Mouse (Mus musculus) kidney, postnatal 0 days (tissue): ENCODE data around the gene Pla2g5. TPM values are rescaled to one million over a fixed set of nuclear protein-coding genes. Genes with fewer than 3 reads are reported as not detected.
A peak's percentile ranks its signal among the peaks of the same experiment; 100 is the strongest.
"Not testable (repeated sequence)": the region's sequence is repeated elsewhere in the genome, so short reads cannot be mapped to it uniquely, and the experiment has no call there.

Experiments
- ATAC-seq: fragments of 200-750 bp; cut with Nextera tagmentation; replicated peaks from 2 replicates; pipeline ENCODE4 v1.8.0; 2017; ENCODE audit warnings: low read depth, moderate number of reproducible peaks, moderate TSS enrichment, moderate library complexity; ENCODE audit not compliant: low FRiP score
- DNase-seq: peaks from one replicate; pipeline ENCODE4 v3.0.0-alpha.2; 2016; ENCODE audit warnings: low spot score
- H3K27ac ChIP-seq: fragments of 300-500 bp; sonication (generic); 2 replicates; pipeline ENCODE4 v1.5.1; 2014; ENCODE audit warnings: mild to moderate bottlenecking
- H3K27me3 ChIP-seq: fragments of 300-500 bp; sonication (generic); 2 replicates; pipeline ENCODE4 v1.6.1; 2014; ENCODE audit warnings: low read length, mixed read lengths; ENCODE audit not compliant: insufficient read depth
- H3K36me3 ChIP-seq: fragments of 300-500 bp; sonication (generic); 2 replicates; pipeline ENCODE4 v1.6.1; 2014; ENCODE audit warnings: low read length, mixed read lengths; ENCODE audit not compliant: insufficient read depth
- H3K4me1 ChIP-seq: fragments of 300-500 bp; sonication (generic); replicated peaks from 2 replicates; pipeline ENCODE4 v1.6.1; 2014; ENCODE audit warnings: antibody characterized with exemption, low read length, mixed read lengths; ENCODE audit not compliant: insufficient read depth
- H3K4me2 ChIP-seq: fragments of 300-500 bp; sonication (generic); 2 replicates; pipeline ENCODE4 v1.6.1; 2014; ENCODE audit warnings: mild to moderate bottlenecking, low read length, moderate library complexity, mixed read lengths
- H3K4me3 ChIP-seq: fragments of 300-500 bp; sonication (generic); replicated peaks from 2 replicates; pipeline ENCODE4 v1.5.1; 2014; ENCODE audit warnings: low read depth, low read length
- H3K9ac ChIP-seq: fragments of 300-500 bp; sonication (generic); 2 replicates; pipeline ENCODE4 v1.6.1; 2014; ENCODE audit warnings: low read depth, low read length
- H3K9me3 ChIP-seq: fragments of 300-500 bp; sonication (generic); replicated peaks from 2 replicates; pipeline ENCODE4 v1.6.1; 2016; ENCODE audit warnings: low read length, inconsistent platforms, mixed read lengths
- CTCF ChIP-seq: IDR thresholded peaks from 2 replicates; pipeline ENCODE4 v1.5.1; 2016; ENCODE audit warnings: antibody characterized with exemption, low read depth, mild to moderate bottlenecking, moderate library complexity
- WGBS: fragments of 180-500 bp; shearing (Covaris S2); extraction: QIAGEN DNeasy Blood & Tissue Kit; methylation state at CpG from one replicate; pipeline ENCODE4 v1.1.7; 2014; 5-methylcytosine and 5-hydroxymethylcytosine counted together
- polyA plus RNA-seq: library from polyadenylated mRNA; unstranded; fragments of >200 nt; fragmentation: Nextera tagmentation; extraction: Ambion mirVana; gene quantifications from 2 replicates; pipeline ENCODE4 v1.2.1, GENCODE M21; 2015

Gene Pla2g5
- polyA plus RNA-seq, 1 experiment from 2014 or later, result 1.0 TPM

GRCm38 (mm10) chr4:138825751-138826567 is 37.3 kb downstream of the Pla2g5 start:
- no peak for ATAC-seq
- TF ChIP-seq CTCF, result no peak
- 0 out of 2 replicates have a peak overlapping the region, but pooled peaks have one; percentile 0 for H3K4me2 ChIP-seq
- no peaks in the 10 kb centered on the region for H3K27me3 ChIP-seq
- 6% methylated on average over 18 of the region's 18 CpGs for WGBS
- H3K9me3 ChIP-seq, result no peaks in the 10 kb centered on the region
- H3K4me1 ChIP-seq, result no peaks in the 10 kb centered on the region
- no peaks in the 10 kb centered on the region for H3K36me3 ChIP-seq
- DNase-seq, result peak; percentile 64
- H3K27ac ChIP-seq, result no peak overlapping the region
- no peak overlapping the region for H3K4me3 ChIP-seq
- H3K9ac ChIP-seq, result no peak overlapping the region

- DNase-seq (peak; percentile 67), ATAC-seq (no peak)
- Histone ChIP-seq H3K4me3 (no peak overlapping the region), H3K4me2 (no peak overlapping the region), H3K36me3 (no peaks in the 10 kb centered on the region), H3K9me3 (no peaks in the 10 kb centered on the region), H3K4me1 (no peaks in the 10 kb centered on the region), H3K9ac (no peak overlapping the region), H3K27ac (no peak overlapping the region), H3K27me3 (no peaks in the 10 kb centered on the region)
- peak; percentile 56 for TF ChIP-seq CTCF
- WGBS, result 80% methylated on average over 2 of the region's 2 CpGs
Observed at GRCm38 (mm10) chr4:138824660-138825059, 38.6 kb downstream of the Pla2g5 start.

GRCm38 (mm10) chr4:138824161-138824560 is 39.1 kb downstream of the Pla2g5 start:
- not testable (repeated sequence) for H3K4me2 ChIP-seq, H3K4me3 ChIP-seq, H3K4me1 ChIP-seq, H3K36me3 ChIP-seq, ATAC-seq, H3K27ac ChIP-seq, H3K9ac ChIP-seq, H3K27me3 ChIP-seq, DNase-seq, H3K9me3 ChIP-seq
- TF ChIP-seq CTCF, result 0 out of 2 replicates have a peak, but pooled peaks have one; percentile 4
- 80% methylated on average over 2 of the region's 2 CpGs for WGBS

- no peaks in the 10 kb centered on the region for H3K36me3 ChIP-seq
- DNase-seq (no peak), ATAC-seq (no peak)
- H3K4me2 ChIP-seq, result no peak overlapping the region
- H3K4me1 ChIP-seq, result no peaks in the 10 kb centered on the region
- TF ChIP-seq CTCF, result no peak
- no peak overlapping the region for H3K27ac ChIP-seq
- no peak overlapping the region for H3K9ac ChIP-seq
- WGBS, result 85% methylated on average over 2 of the region's 2 CpGs
- no peaks in the 10 kb centered on the region for H3K9me3 ChIP-seq
- H3K4me3 ChIP-seq, result no peak overlapping the region
- no peaks in the 10 kb centered on the region for H3K27me3 ChIP-seq
Observed at GRCm38 (mm10) chr4:138821036-138821435, 42.2 kb downstream of the Pla2g5 start.

- H3K4me2 ChIP-seq, result no peak overlapping the region
- H3K4me3 ChIP-seq, result no peak overlapping the region
- no peak overlapping the region for H3K27ac ChIP-seq
- ATAC-seq (no peak), DNase-seq (no peak)
- H3K36me3 ChIP-seq, result no peaks in the 10 kb centered on the region
- H3K9me3 ChIP-seq, result no peaks in the 10 kb centered on the region
- H3K27me3 ChIP-seq, result no peaks in the 10 kb centered on the region
- H3K9ac ChIP-seq, result no peak overlapping the region
- no peaks in the 10 kb centered on the region for H3K4me1 ChIP-seq
- TF ChIP-seq CTCF, result no peak
- 39% methylated on average over 8 of the region's 8 CpGs for WGBS
Observed at GRCm38 (mm10) chr4:138819101-138819500, 44.2 kb downstream of the Pla2g5 start.

GRCm38 (mm10) chr4:138817736-138818135 is 45.5 kb downstream of the Pla2g5 start:
- no peak for ATAC-seq
- TF ChIP-seq CTCF, result no peak
- H3K4me2 ChIP-seq, result no peak overlapping the region
- no peaks in the 10 kb centered on the region for H3K4me1 ChIP-seq
- no peak overlapping the region for H3K27ac ChIP-seq
- no peak overlapping the region for H3K9ac ChIP-seq
- no peak overlapping the region for H3K4me3 ChIP-seq
- H3K36me3 ChIP-seq, result no peaks in the 10 kb centered on the region
- H3K27me3 ChIP-seq, result no peaks in the 10 kb centered on the region
- H3K9me3 ChIP-seq, result no peaks in the 10 kb centered on the region
- peak; percentile 22 for DNase-seq
- WGBS, result 57% methylated on average over 6 of the region's 6 CpGs
